Mouse (Mus musculus): ENCODE results near the gene Zkscan8. TPM values are rescaled to one million over a fixed set of nuclear protein-coding genes. Genes with fewer than 3 reads are reported as not detected.

The Zkscan8 gene
- total RNA-seq, 2 experiments from 2014 or later = 8.0 to 11.4 TPM

Other genes starting within 250 kb of the Zkscan8 start
- gene Gpx5, start 238.4 kb downstream of the Zkscan8 start, total RNA-seq (2021) = not detected
- gene Gpx6, start 219.0 kb downstream of the Zkscan8 start, total RNA-seq (2021) = not detected
- gene Olfr1367, start 184.2 kb downstream of the Zkscan8 start, total RNA-seq (2021) = not detected
- 1 to 10 TPM; 6.2 to 6.3 TPM for gene Zscan12, start 168.3 kb downstream of the Zkscan8 start, total RNA-seq (2021)
- gene Zkscan3, start 128.4 kb downstream of the Zkscan8 start, total RNA-seq (2021) = 10 to 100 TPM; 16.6 to 22.1 TPM
- gene Pgbd1, start 90.1 kb downstream of the Zkscan8 start, total RNA-seq (2021) = under 1 TPM; 0.16 to 0.50 TPM
- 10 to 100 TPM; 10.9 to 15.4 TPM for gene Zscan26, start 77.4 kb downstream of the Zkscan8 start, total RNA-seq (2021)
- gene Nkapl, start 62.6 kb downstream of the Zkscan8 start, total RNA-seq (2021) = under 1 TPM; 0.38 to 0.52 TPM
- gene Zkscan4, start 52.2 kb downstream of the Zkscan8 start, total RNA-seq (2021) = 1 to 10 TPM; 1.2 to 1.6 TPM
- gene Gm10065, start 51.7 kb downstream of the Zkscan8 start, total RNA-seq (2021) = not detected
- 10 to 100 TPM; 11.5 to 12.4 TPM for gene AK157302, start 35.9 kb downstream of the Zkscan8 start, total RNA-seq (2021)
- 100 to 1,000 TPM; 118 to 122 TPM for gene Gm11273, start 29.7 kb downstream of the Zkscan8 start, total RNA-seq (2021)
- gene Olfr1366, start 11.7 kb upstream of the Zkscan8 start, total RNA-seq (2021) = not detected
- not detected for gene Olfr1535, start 28.8 kb upstream of the Zkscan8 start, total RNA-seq (2021)
- gene Olfr1364, start 50.6 kb upstream of the Zkscan8 start, total RNA-seq (2021) = not detected
- gene Olfr1362, start 82.9 kb upstream of the Zkscan8 start, total RNA-seq (2021) = not detected
- not detected for gene Olfr11, start 111.4 kb upstream of the Zkscan8 start, total RNA-seq (2021)
- gene Olfr1361, start 132.3 kb upstream of the Zkscan8 start, total RNA-seq (2021) = not detected
- gene Olfr1360, start 146.3 kb upstream of the Zkscan8 start, total RNA-seq (2021) = not detected
- not detected for gene Olfr1359, start 167.0 kb upstream of the Zkscan8 start, total RNA-seq (2021)
- gene Hist1h2bl, start 185.0 kb upstream of the Zkscan8 start, total RNA-seq (2021) = 100 to 1,000 TPM; 184 to 186 TPM
- 100 to 1,000 TPM; 125 TPM for gene Hist1h2ai, start 185.3 kb upstream of the Zkscan8 start, total RNA-seq (2021)
- 100 to 1,000 TPM; 240 to 265 TPM for gene Hist1h3h, start 186.5 kb upstream of the Zkscan8 start, total RNA-seq (2021)
- gene Hist1h2bm, start 190.9 kb upstream of the Zkscan8 start, total RNA-seq (2021) = 10 to 100 TPM; 50.7 to 68.7 TPM
- gene Hist1h4j, start 203.9 kb upstream of the Zkscan8 start, total RNA-seq (2021) = 10 to 100 TPM; 32.2 to 32.7 TPM
- 100 to 1,000 TPM; 439 to 508 TPM for gene Hist1h4k, start 219.4 kb upstream of the Zkscan8 start, total RNA-seq (2021)
- gene Hist1h2ak, start 222.7 kb upstream of the Zkscan8 start, total RNA-seq (2021) = 10 to 100 TPM; 71.7 to 78.9 TPM
- 100 to 1,000 TPM in 1 of 2 experiments, 10 to 100 TPM in 1; 94.7 to 110 TPM for gene Hist1h2bn, start 223.0 kb upstream of the Zkscan8 start, total RNA-seq (2021)
- 100 to 1,000 TPM; 122 to 129 TPM for gene Hist1h1b, start 249.5 kb upstream of the Zkscan8 start, total RNA-seq (2021)